Mouse (Mus musculus) limb, embryonic 10.5 days (tissue): ENCODE results near the gene Slamf9. TPM values are rescaled to one million over a fixed set of nuclear protein-coding genes. Genes with fewer than 3 reads are reported as not detected.

Experiments
- DNase-seq: peaks from one replicate; pipeline ENCODE4 v3.0.0-alpha.2; 2017; ENCODE audit warnings: low spot score
- H3K27ac ChIP-seq: fragments of 300-500 bp; sonication (generic); 2 replicates; pipeline ENCODE4 v1.5.1; 2016; ENCODE audit warnings: mild to moderate bottlenecking
- H3K27me3 ChIP-seq: fragments of 300-500 bp; sonication (generic); 2 replicates; pipeline ENCODE4 v1.6.1; 2016; ENCODE audit warnings: low read depth, mild to moderate bottlenecking; ENCODE audit not compliant: poor library complexity, severe bottlenecking
- H3K36me3 ChIP-seq: fragments of 300-500 bp; sonication (generic); 2 replicates; pipeline ENCODE4 v1.6.1; 2016; ENCODE audit warnings: mild to moderate bottlenecking, moderate library complexity
- H3K4me1 ChIP-seq: fragments of 300-500 bp; sonication (generic); 2 replicates; pipeline ENCODE4 v1.6.1; 2016
- H3K4me3 ChIP-seq: fragments of 300-500 bp; sonication (generic); 2 replicates; pipeline ENCODE4 v1.5.1; 2016; ENCODE audit warnings: mild to moderate bottlenecking, moderate library complexity
- H3K9me3 ChIP-seq: fragments of 300-500 bp; sonication (generic); replicated peaks from 2 replicates; pipeline ENCODE4 v1.6.1; 2016; ENCODE audit warnings: mild to moderate bottlenecking
- WGBS: fragments of 180-500 bp; shearing (Covaris S2); methylation state at CpG from one replicate; pipeline ENCODE4 v1.1.7; 2016; 5-methylcytosine and 5-hydroxymethylcytosine counted together
- polyA plus RNA-seq: library from polyadenylated mRNA; unstranded; fragments of >200 nt; fragmentation: Nextera tagmentation; extraction: Ambion mirVana; gene quantifications from 2 replicates; pipeline ENCODE4 v1.2.1, GENCODE M21; 2016

Gene Slamf9
- polyA plus RNA-seq, 1 experiment from 2014 or later, result 0.18 TPM

DNA sequence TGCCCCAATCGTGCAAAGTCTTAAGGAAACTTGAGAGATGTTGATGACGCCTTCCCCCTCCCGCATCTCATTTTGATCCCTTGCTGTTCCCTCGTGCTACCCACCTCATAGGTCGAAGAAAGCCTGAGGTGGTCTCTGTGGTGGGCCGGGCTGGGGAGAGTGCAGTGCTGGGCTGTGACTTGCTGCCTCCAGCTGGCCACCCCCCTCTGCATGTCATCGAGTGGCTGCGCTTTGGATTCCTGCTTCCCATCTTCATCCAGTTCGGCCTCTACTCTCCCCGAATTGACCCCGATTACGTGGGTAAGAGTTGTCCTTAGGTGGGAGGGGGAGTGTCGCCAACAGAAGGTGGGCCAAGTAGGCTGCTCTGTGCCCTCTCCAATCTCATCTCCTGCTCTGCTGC, 9.5 kb downstream of the Slamf9 start:
- H3K27ac ChIP-seq, result 0 out of 2 replicates have a peak overlapping the region, but pooled peaks have one; percentile 14
- peaks cover 52% of the 10 kb centered on the region for H3K4me1 ChIP-seq
- no peaks in the 10 kb centered on the region for H3K9me3 ChIP-seq
- no peaks in the 10 kb centered on the region for H3K27me3 ChIP-seq
- no peak for DNase-seq
- peak overlapping the region; percentile 75; the same call in 1 of the 2 replicates for H3K4me3 ChIP-seq
- H3K36me3 ChIP-seq, result peaks cover 57% of the 10 kb centered on the region
- WGBS, result 73% methylated on average over 13 of the region's 13 CpGs

GRCm38 (mm10) chr1:172485821-172486220, 10.7 kb downstream of the Slamf9 start:
- peaks cover 61% of the 10 kb centered on the region for H3K4me1 ChIP-seq

GRCm38 (mm10) chr1:172486236-172486635, 11.1 kb downstream of the Slamf9 start:
- H3K27me3 ChIP-seq, result no peaks in the 10 kb centered on the region
- H3K4me1 ChIP-seq, result peaks cover 58% of the 10 kb centered on the region
- H3K27ac ChIP-seq, result peak overlapping the region; percentile 68; the same call in 1 of the 2 replicates
- 42% methylated on average over 4 of the region's 4 CpGs for whole genome bisulfite sequencing
- peak overlapping the region; percentile 30 for H3K4me3 ChIP-seq
- H3K9me3 ChIP-seq, result no peaks in the 10 kb centered on the region
- peaks cover 67% of the 10 kb centered on the region for H3K36me3 ChIP-seq
- DNase-seq, result no peak

More at GRCm38 (mm10) chr1:172485821-172486220, 10.7 kb downstream of the Slamf9 start:
- Histone ChIP-seq H3K9me3 (no peaks in the 10 kb centered on the region), H3K27me3 (no peaks in the 10 kb centered on the region), H3K4me3 (peak overlapping the region; percentile 30), H3K27ac (peak overlapping the region; percentile 68; the same call in 1 of the 2 replicates), H3K36me3 (peaks cover 63% of the 10 kb centered on the region)
- DNase-seq, result no peak
- 46% methylated on average over 6 of the region's 6 CpGs for WGBS

GRCm38 (mm10) chr1:172486651-172487050, 11.5 kb downstream of the Slamf9 start:
- no peak for DNase-seq
- Histone ChIP-seq H3K27me3 (no peaks in the 10 kb centered on the region), H3K36me3 (peaks cover 71% of the 10 kb centered on the region), H3K4me3 (peak overlapping the region; percentile 30), H3K9me3 (no peaks in the 10 kb centered on the region), H3K27ac (peak overlapping the region; percentile 68; the same call in 1 of the 2 replicates), H3K4me1 (peaks cover 54% of the 10 kb centered on the region)
- WGBS, result 76% methylated on average over 5 of the region's 5 CpGs

- no peaks in the 10 kb centered on the region for H3K27me3 ChIP-seq
- H3K4me3 ChIP-seq, result no peak overlapping the region
- DNase-seq, result no peak
- H3K27ac ChIP-seq, result no peak overlapping the region
- H3K9me3 ChIP-seq, result no peaks in the 10 kb centered on the region
- peaks cover 83% of the 10 kb centered on the region for H3K36me3 ChIP-seq
- 83% methylated on average over 4 of the region's 4 CpGs for WGBS
- peaks cover 49% of the 10 kb centered on the region for H3K4me1 ChIP-seq
Measured at GRCm38 (mm10) chr1:172487859-172488258, 12.7 kb downstream of the Slamf9 start.

GRCm38 (mm10) chr1:172488831-172489230, 13.7 kb downstream of the Slamf9 start:
- peaks cover 93% of the 10 kb centered on the region for H3K36me3 ChIP-seq

GRCm38 (mm10) chr1:172489585-172490250, 14.6 kb downstream of the Slamf9 start:
- no peak overlapping the region for H3K27ac ChIP-seq
- DNase-seq, result no peak
- no peak overlapping the region for H3K4me3 ChIP-seq
- 62% methylated on average over 12 of the region's 12 CpGs for WGBS
- peaks cover 31% of the 10 kb centered on the region for H3K4me1 ChIP-seq
- H3K9me3 ChIP-seq, result no peaks in the 10 kb centered on the region
- peaks cover 95% of the 10 kb centered on the region for H3K36me3 ChIP-seq
- no peaks in the 10 kb centered on the region for H3K27me3 ChIP-seq

More at GRCm38 (mm10) chr1:172488831-172489230, 13.7 kb downstream of the Slamf9 start:
- Histone ChIP-seq H3K27ac (no peak overlapping the region), H3K9me3 (no peaks in the 10 kb centered on the region), H3K4me3 (no peak overlapping the region), H3K27me3 (no peaks in the 10 kb centered on the region), H3K4me1 (peaks cover 40% of the 10 kb centered on the region)
- no peak for DNase-seq
- 90% methylated on average over 7 of the region's 7 CpGs for WGBS

- Histone ChIP-seq H3K27me3 (no peaks in the 10 kb centered on the region), H3K36me3 (peaks cover 95% of the 10 kb centered on the region), H3K27ac (no peak overlapping the region), H3K4me3 (peak overlapping the region; percentile 25), H3K4me1 (peaks cover 25% of the 10 kb centered on the region), H3K9me3 (no peaks in the 10 kb centered on the region)
- WGBS, result 19% methylated on average over 10 of the region's 10 CpGs
- DNase-seq, result peak; percentile 93
Measured at GRCm38 (mm10) chr1:172490261-172490661, 15.1 kb downstream of the Slamf9 start.

DNA sequence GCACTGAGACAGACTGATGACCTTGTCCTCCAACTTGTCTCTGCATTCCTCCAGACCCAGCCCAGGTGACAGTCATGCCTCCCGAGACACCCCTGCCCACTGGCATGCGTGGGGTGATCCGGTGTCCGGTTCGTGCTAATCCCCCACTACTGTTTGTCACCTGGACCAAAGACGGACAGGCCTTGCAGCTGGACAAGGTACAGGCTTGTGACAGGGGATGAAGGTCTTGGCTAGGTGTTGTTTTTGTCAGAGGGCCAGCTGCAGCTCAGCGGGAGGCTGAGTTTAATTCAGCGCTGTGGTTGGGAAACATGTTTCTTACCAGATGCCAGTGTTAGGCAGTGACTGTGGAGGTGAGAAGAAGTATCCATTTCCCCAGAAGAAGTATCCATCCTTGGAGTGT, 16.9 kb downstream of the Slamf9 start:
- H3K4me3 ChIP-seq, result no peak overlapping the region
- H3K4me1 ChIP-seq, result peaks cover 9% of the 10 kb centered on the region
- H3K27me3 ChIP-seq, result no peaks in the 10 kb centered on the region
- peaks cover 95% of the 10 kb centered on the region for H3K36me3 ChIP-seq
- no peaks in the 10 kb centered on the region for H3K9me3 ChIP-seq
- WGBS, result 93% methylated on average over 8 of the region's 8 CpGs
- no peak overlapping the region for H3K27ac ChIP-seq
- no peak for DNase-seq

- Histone ChIP-seq H3K4me1 (peaks cover 9% of the 10 kb centered on the region), H3K27ac (no peak overlapping the region), H3K9me3 (no peaks in the 10 kb centered on the region), H3K27me3 (no peaks in the 10 kb centered on the region), H3K36me3 (peaks cover 95% of the 10 kb centered on the region), H3K4me3 (no peak overlapping the region)
- DNase-seq, result no peak
- WGBS, result 78% methylated on average over 6 of the region's 6 CpGs
Measured at GRCm38 (mm10) chr1:172493516-172493915, 18.4 kb downstream of the Slamf9 start.

- H3K4me1 ChIP-seq, result peaks cover 20% of the 10 kb centered on the region
- H3K4me3 ChIP-seq, result no peak overlapping the region
- peaks cover 83% of the 10 kb centered on the region for H3K36me3 ChIP-seq
- peaks cover 13% of the 10 kb centered on the region for H3K27me3 ChIP-seq
- WGBS, result 81% methylated on average over 17 of the region's 17 CpGs
- no peak for DNase-seq
- H3K27ac ChIP-seq, result no peak overlapping the region
- H3K9me3 ChIP-seq, result no peaks in the 10 kb centered on the region
Measured at GRCm38 (mm10) chr1:172496030-172496429, 20.9 kb downstream of the Slamf9 start.

GRCm38 (mm10) chr1:172497428-172497827, 22.3 kb downstream of the Slamf9 start:
- Histone ChIP-seq H3K4me3 (no peak overlapping the region), H3K36me3 (peaks cover 69% of the 10 kb centered on the region), H3K4me1 (peaks cover 34% of the 10 kb centered on the region), H3K27ac (no peak overlapping the region), H3K9me3 (no peaks in the 10 kb centered on the region), H3K27me3 (peaks cover 27% of the 10 kb centered on the region)
- 86% methylated on average over 10 of the region's 10 CpGs for WGBS
- no peak for DNase-seq

DNA sequence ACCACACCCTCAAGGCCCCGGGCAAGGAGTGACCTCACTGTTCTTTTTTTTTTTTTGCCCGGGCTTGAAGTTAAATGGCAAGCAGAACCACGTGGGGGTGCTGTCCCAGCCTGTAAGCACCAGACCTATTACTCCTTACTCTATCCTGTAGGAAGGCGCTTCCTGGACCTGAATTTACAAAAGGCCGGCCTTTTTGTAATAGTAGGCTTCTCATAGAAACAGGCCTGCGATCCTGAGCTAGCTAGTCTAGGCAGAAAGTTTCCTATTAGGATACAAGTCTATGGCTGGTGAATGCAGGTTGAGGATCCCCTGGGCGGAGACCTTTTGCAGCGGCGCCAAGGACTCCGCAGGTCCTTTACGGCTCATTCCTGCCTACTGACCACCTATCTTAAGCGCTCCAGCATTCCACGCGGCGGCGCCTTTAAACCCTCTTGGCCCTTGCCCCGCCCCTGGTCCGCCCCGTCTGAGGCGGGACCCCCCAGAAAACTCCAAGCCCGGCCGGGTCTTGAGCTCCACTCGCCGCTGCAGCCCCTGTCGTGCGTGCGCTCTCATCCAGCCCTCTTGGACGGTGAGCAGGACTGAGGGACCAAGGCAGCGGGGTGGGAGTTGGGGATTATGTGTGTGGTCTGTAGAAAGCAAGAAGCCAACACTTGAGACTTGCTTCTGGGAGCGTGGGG, 24.7 kb downstream of the Slamf9 start, which contains the start of gene Tagln2:
Gene Tagln2 (plus strand): TSS at position 283 of the 677 bp plus-strand sequence.
- 1% methylated on average over 30 of the region's 30 CpGs for WGBS
- peak; percentile 84 for DNase-seq
- Histone ChIP-seq H3K4me1 (peaks cover 58% of the 10 kb centered on the region), H3K27ac (peak within 1 kb of the TSS; percentile 79), H3K27me3 (peaks cover 29% of the 10 kb centered on the region), H3K4me3 (peak within 1 kb of the TSS; percentile 62), H3K36me3 (peaks cover 44% of the 10 kb centered on the region), H3K9me3 (no peaks in the 10 kb centered on the region)
